Mouse (Mus musculus) T-cell, adult 66 days (primary cell): ENCODE results near the gene Agbl3. TPM values are rescaled to one million over a fixed set of nuclear protein-coding genes. Genes with fewer than 3 reads are reported as not detected.

Experiments used
- total RNA-seq, 2 experiments: library from RNA; stranded (reverse); gene quantifications; 3 replicates in 1 of 2; 4 replicates in 1 of 2; pipeline ENCODE4 v1.2.4; 2023

Gene Agbl3
- total RNA-seq: 1 to 10 TPM; 2.6 to 2.9 TPM

GRCm38 (mm10) chr6:34780231-34780942 is at the start of gene Agbl3:
TSS of gene Agbl3 (plus strand) at chr6:34780432.

GRCm38 (mm10) chr6:34862791-34863403 is 82.7 kb downstream of the Agbl3 start, which contains the start of gene Tmem140:
TSS of gene Tmem140 (plus strand) at chr6:34863146.

GRCm38 (mm10) chr6:34877509-34878321 is 97.5 kb downstream of the Agbl3 start, which contains the start of gene Cyren:
TSS of gene Cyren (minus strand) at chr6:34878060.

Other genes starting within 250 kb of the Agbl3 start
- not detected for gene Cald1, start 181.9 kb upstream of the Agbl3 start, total RNA-seq
- 1 to 10 TPM; 4.7 to 6.1 TPM for gene Tmem140, start 82.7 kb downstream of the Agbl3 start, total RNA-seq
- gene Cyren, start 97.6 kb downstream of the Agbl3 start, total RNA-seq: 1 to 10 TPM; 4.3 to 8.8 TPM
- 10 to 100 TPM; 39.9 to 55.6 TPM for gene Wdr91, start 130.4 kb downstream of the Agbl3 start, total RNA-seq
- not detected for gene Stra8, start 139.7 kb downstream of the Agbl3 start, total RNA-seq
- gene Slc23a4, start 208.0 kb downstream of the Agbl3 start, total RNA-seq: under 1 TPM; 0.27 to 0.67 TPM